ENCODE assay signal across 10 mouse cellular contexts in the genomic region with DNA sequence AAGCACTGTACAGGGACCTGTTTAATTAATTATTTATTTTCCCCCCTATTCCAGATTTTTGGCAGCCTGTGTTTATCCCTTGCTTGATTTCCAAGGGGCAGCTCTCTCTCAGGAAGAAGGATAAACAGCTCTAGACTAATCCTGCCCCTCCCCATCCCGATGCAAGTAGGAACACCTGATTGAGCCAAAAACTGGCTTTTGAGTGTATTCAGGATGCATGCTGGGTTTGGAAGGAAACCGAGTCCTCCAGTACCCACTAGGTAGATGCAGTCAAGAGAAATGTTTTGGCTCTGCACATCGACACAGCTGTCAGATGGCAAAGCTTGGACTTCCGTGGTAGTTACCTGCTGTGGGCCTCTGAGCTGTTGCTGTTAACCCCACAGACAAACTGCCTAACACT. TPM values are rescaled to one million over a fixed set of nuclear protein-coding genes. Genes with fewer than 3 reads are reported as not detected.
DNase-seq lines count a peak whose midpoint lies in the region; ATAC-seq and TF ChIP-seq lines count a peak whose summit lies in the region.
"Had no signal": no experiment of that assay in that cellular context is flagged by ENCODE, and none has a peak within 500 bp of the region (broad histone marks: within the 10 kb centered on the region; RNA-seq: fewer than 3 reads in every experiment).

No protein-coding gene starts in this region.

- H3K9me3 ChIP-seq in lung, embryonic 16.5 days (ENCODE audit: control insufficient read depth, low read length) = no peaks in the 10 kb centered on the region
- no peaks in the 10 kb centered on the region for H3K9me3 ChIP-seq in hindbrain, postnatal 0 days (ENCODE audit: low read length)
- H3K9me3 ChIP-seq in neural tube, embryonic 14.5 days (ENCODE audit: control insufficient read depth, low read length) = no peaks in the 10 kb centered on the region

- peak overlapping the region; percentile 100 for H3K4me2 ChIP-seq in lung, embryonic 16.5 days (ENCODE audit: low read depth, low read length)
- H3K4me2 ChIP-seq in hindbrain, postnatal 0 days (ENCODE audit: low read depth, low read length) = peak overlapping the region; percentile 84
- H3K4me2 ChIP-seq in neural tube, embryonic 14.5 days (ENCODE audit: low read depth, low read length) = peak overlapping the region; percentile 76

- H3K9ac ChIP-seq in lung, embryonic 16.5 days (ENCODE audit: low read length) = no peak overlapping the region
- peak overlapping the region; percentile 87; the same call in 1 of the 2 replicates for H3K9ac ChIP-seq in hindbrain, postnatal 0 days (replicated peaks; ENCODE audit: low read length)
- peak overlapping the region; percentile 90; the same call in 1 of the 2 replicates for H3K9ac ChIP-seq in neural tube, embryonic 14.5 days (replicated peaks; ENCODE audit: low read depth, low read length)

- no peak for ATAC-seq in lung, embryonic 16.5 days (ENCODE audit: low read depth)
- ATAC-seq in hindbrain, postnatal 0 days = no peak
- ATAC-seq in neural tube, embryonic 14.5 days (ENCODE audit: low read depth) = no peak
- ATAC-seq: inflammation-experienced regulatory T-cells, adult 6 months had no signal

- TF ChIP-seq POLR2A in cerebellum, adult 2 months (IDR thresholded peaks at IDR 0.05; ENCODE audit: borderline replicate concordance, insufficient read depth, low read length) = no peak

- no peaks in the 10 kb centered on the region for H3K36me3 ChIP-seq in lung, embryonic 16.5 days (ENCODE audit: control insufficient read depth, insufficient read depth, low read length)
- H3K36me3 ChIP-seq in hindbrain, postnatal 0 days (ENCODE audit: insufficient read depth, low read length) = no peaks in the 10 kb centered on the region
- no peaks in the 10 kb centered on the region for H3K36me3 ChIP-seq in neural tube, embryonic 14.5 days (ENCODE audit: control insufficient read depth, insufficient read depth, low read length)

- WGBS in cerebellum, adult 2 months = 33% methylated on average over 4 of the region's 4 CpGs
- WGBS in lung, embryonic 16.5 days = 25% methylated on average over 4 of the region's 4 CpGs
- 2% methylated on average over 4 of the region's 4 CpGs for WGBS in hindbrain, postnatal 0 days
- WGBS in neural tube, embryonic 14.5 days = 6% methylated on average over 4 of the region's 4 CpGs

- H3K27me3 ChIP-seq in cerebellum, adult 2 months (ENCODE audit: control insufficient read depth, insufficient read depth, low read length) = no peaks in the 10 kb centered on the region; the same call in 1 of the 2 replicates
- H3K27me3 ChIP-seq in lung, embryonic 16.5 days (ENCODE audit: control insufficient read depth, insufficient read depth, low read depth, low read length) = peaks cover 17% of the 10 kb centered on the region
- no peaks in the 10 kb centered on the region for H3K27me3 ChIP-seq in hindbrain, postnatal 0 days (ENCODE audit: insufficient read depth, low read length)
- peaks cover 2% of the 10 kb centered on the region; the same call in 1 of the 2 replicates for H3K27me3 ChIP-seq in neural tube, embryonic 14.5 days (ENCODE audit: control insufficient read depth, insufficient read depth, low read length)

- peak overlapping the region; percentile 7 for H3K4me3 ChIP-seq in cerebellum, adult 2 months (replicated peaks; ENCODE audit: insufficient read depth, low read depth, low read length)
- peak overlapping the region; percentile 14; the same call in 1 of the 2 replicates for H3K4me3 ChIP-seq in lung, embryonic 16.5 days (ENCODE audit: low read length)
- peak overlapping the region; percentile 88 for H3K4me3 ChIP-seq in hindbrain, postnatal 0 days (ENCODE audit: low read length)
- H3K4me3 ChIP-seq in neural tube, embryonic 14.5 days (ENCODE audit: low read depth, low read length) = peak overlapping the region; percentile 81

- no peak for TF ChIP-seq CTCF in cerebellum, adult 2 months (IDR thresholded peaks at IDR 0.05; ENCODE audit: borderline replicate concordance, insufficient read depth, low read depth, low read length)
- TF ChIP-seq CTCF in hindbrain, postnatal 0 days (IDR thresholded peaks at IDR 0.05; ENCODE audit: low read depth) = no peak

- no peak overlapping the region for H3K27ac ChIP-seq in cerebellum, adult 2 months (ENCODE audit: insufficient read depth, low read length)
- H3K27ac ChIP-seq in lung, embryonic 16.5 days (ENCODE audit: low read length) = no peak overlapping the region
- 0 out of 2 replicates have a peak overlapping the region, but pooled peaks have one; percentile 91 for H3K27ac ChIP-seq in hindbrain, postnatal 0 days
- no peak overlapping the region for H3K27ac ChIP-seq in neural tube, embryonic 14.5 days (ENCODE audit: low read depth, low read length)

- peak in 1 of 2 experiments; percentile 25 for DNase-seq in cerebellum, adult 2 months
- DNase-seq in cerebellum, adult 8-10 months = no peak
- DNase-seq in lung, adult 18-20 months = no peak
- DNase-seq in hindbrain, postnatal 0 days (ENCODE audit: low spot score) = peak; percentile 68
- no peak for DNase-seq in kidney, postnatal 10 days
- DNase-seq in urinary bladder, postnatal 14 days (ENCODE audit: low spot score) = no peak
- DNase-seq: spleen, adult 18-20 months had no signal

- peaks cover 9% of the 10 kb centered on the region for H3K4me1 ChIP-seq in cerebellum, adult 2 months (ENCODE audit: control insufficient read depth, insufficient read depth, low read length)
- peaks cover 17% of the 10 kb centered on the region for H3K4me1 ChIP-seq in lung, embryonic 16.5 days (replicated peaks; ENCODE audit: control insufficient read depth, insufficient read depth, low read length)
- H3K4me1 ChIP-seq in hindbrain, postnatal 0 days (ENCODE audit: insufficient read depth, low read length) = peaks cover 16% of the 10 kb centered on the region
- peaks cover 27% of the 10 kb centered on the region; the same call in 1 of the 2 replicates for H3K4me1 ChIP-seq in neural tube, embryonic 14.5 days (ENCODE audit: control insufficient read depth, insufficient read depth, low read length)

RNA-seq across cellular contexts. Expression of a gene that starts 3.1 kb away (rescaled TPM):
- 8.2 and 8.3 TPM in 2 replicates for polyA plus RNA-seq in cerebellum, adult 2 months (2012; rRNA removed)
- polyA plus RNA-seq in lung, embryonic 16.5 days (2015; fragmentation: Nextera tagmentation; extraction: Ambion mirVana) = 5.8 and 6.3 TPM in 2 replicates
- total RNA-seq in hindbrain, postnatal 0 days (2014; rRNA removed) = 54.2 and 54.5 TPM in 2 replicates
- polyA plus RNA-seq in hindbrain, postnatal 0 days (2015; fragmentation: Nextera tagmentation; extraction: Ambion mirVana) = 8.7 and 9.9 TPM in 2 replicates
- polyA plus RNA-seq in neural tube, embryonic 14.5 days (2014; fragmentation: Nextera tagmentation; extraction: Ambion mirVana) = 13.3 and 15.7 TPM in 2 replicates

Comparison
In these comparisons a context has a peak if more than half of its experiments do, and no peak if none do; other contexts are left out.
1. H3K4me3 ChIP-seq: peak in every context shown above with its lines; median percentile 88 in hindbrain, postnatal 0 days; 81 in neural tube, embryonic 14.5 days; 14 in lung, embryonic 16.5 days; 7 in cerebellum, adult 2 months.